Mouse (Mus musculus): Measurements from ENCODE around the gene Camkk1. TPM values are rescaled to one million over a fixed set of nuclear protein-coding genes. Genes with fewer than 3 reads are reported as not detected.

Camkk1 gene
- total RNA-seq (2015) = 0.35 and 0.59 TPM in 2 replicates
- 1.2 and 1.4 TPM in 2 replicates for total RNA-seq (2017)

GRCm38 (mm10) chr11:73018471-73019146, at the start of gene Camkk1:
TSS of gene Camkk1 (plus strand) at chr11:73019008.
- ATAC-seq (replicated peaks; ENCODE audit: poor library complexity) = peak; percentile 94

DNA sequence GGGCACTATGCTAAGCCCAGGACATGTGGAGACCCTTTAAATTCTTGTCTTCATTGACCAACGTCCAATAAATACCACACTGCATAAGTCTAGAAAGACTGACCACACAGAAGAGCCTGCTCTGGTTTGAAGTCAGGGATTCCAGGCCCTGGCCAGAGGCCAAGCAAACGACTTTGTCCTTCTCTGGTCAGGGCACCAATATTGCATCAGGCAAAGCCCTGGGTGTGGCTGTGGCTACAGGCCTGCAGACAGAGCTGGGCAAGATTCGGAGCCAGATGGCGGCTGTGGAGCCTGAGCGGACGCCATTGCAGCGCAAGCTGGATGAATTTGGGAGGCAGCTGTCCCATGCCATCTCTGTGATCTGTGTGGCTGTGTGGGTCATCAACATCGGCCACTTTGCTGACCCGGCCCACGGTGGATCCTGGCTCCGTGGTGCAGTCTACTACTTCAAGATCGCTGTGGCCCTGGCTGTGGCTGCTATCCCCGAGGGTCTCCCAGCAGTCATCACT, 43.8 kb upstream of the Camkk1 start:
- ATAC-seq (replicated peaks; ENCODE audit: poor library complexity) = no peak

DNA sequence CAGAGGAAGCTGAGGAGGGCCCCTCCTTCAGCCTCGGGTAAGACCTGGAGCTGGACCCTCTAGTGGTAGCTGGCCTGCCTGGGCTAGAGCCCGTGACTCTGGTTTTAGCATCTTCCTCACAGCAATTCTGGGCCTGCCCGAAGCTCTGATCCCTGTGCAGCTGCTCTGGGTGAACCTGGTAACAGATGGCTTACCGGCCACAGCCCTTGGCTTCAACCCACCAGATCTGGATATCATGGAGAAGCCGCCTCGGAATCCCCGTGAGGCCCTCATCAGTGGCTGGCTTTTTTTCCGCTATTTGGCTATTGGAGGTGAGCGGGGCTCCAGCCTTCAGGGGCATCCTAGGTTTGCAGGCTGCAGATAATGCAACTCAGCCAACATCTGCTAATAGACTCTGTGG, 36.3 kb upstream of the Camkk1 start:
- no peak for ATAC-seq (replicated peaks; ENCODE audit: poor library complexity)

DNA sequence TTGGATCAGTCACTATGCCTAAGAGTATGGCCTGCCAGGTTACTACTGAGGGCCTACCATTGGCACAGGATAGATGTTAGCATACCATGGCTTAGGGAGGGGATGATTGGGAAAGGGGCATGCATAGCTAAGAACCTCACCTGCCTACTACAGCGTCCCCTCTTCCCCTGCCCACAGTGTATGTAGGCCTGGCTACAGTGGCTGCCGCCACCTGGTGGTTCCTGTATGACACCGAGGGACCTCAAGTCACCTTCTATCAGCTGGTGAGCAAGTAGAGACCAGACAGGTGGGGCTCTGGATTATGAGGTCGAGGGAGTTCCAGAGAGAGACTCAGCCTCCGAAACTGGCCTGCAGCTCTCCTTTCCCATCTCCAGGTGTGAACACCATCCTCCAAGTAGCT, 35.5 kb upstream of the Camkk1 start:
- ATAC-seq (replicated peaks; ENCODE audit: poor library complexity) = peak; percentile 47

DNA sequence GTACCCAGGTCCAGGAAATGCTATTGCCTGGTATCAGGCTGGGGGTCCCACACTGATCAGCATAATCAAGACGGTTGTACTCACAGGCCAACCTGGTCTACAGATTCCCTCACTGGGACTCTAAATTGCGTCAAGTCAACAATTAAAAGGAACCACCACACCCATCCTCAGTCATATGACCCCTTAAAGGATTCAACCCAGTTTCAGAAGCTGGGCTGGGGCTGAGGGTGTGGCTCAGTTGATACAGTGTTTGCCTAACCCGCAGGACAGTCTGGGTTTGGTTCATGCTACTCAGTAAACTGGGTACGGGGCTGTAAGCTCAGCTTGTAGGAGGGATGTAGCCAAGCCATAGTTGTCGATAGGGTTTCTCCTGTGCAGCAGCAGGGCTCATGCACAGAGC, 32.1 kb upstream of the Camkk1 start:
- ATAC-seq (replicated peaks; ENCODE audit: poor library complexity) = 0 out of 2 replicates have a peak, but pooled peaks have one; percentile 16

- no peak for ATAC-seq (replicated peaks; ENCODE audit: poor library complexity)
Measured at GRCm38 (mm10) chr11:72987234-72987633, 31.6 kb upstream of the Camkk1 start.

DNA sequence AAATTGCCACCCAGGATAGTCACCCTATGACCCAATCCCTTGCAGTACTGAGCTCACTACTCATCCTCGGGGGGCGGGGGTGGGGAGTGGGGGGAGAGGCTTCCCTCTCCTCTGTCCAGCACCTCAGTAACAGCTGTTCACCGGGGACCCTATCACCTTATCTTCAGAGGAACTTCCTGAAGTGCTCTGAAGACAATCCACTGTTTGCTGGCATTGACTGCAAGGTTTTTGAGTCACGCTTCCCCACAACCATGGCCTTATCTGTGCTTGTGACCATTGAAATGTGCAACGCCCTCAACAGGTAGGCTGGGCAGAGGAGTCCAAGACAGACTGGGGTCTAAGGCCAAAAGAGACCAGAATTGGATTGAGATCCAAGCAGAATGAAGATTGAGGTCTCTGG, 31.0 kb upstream of the Camkk1 start:
- ATAC-seq (replicated peaks; ENCODE audit: poor library complexity) = no peak

DNA sequence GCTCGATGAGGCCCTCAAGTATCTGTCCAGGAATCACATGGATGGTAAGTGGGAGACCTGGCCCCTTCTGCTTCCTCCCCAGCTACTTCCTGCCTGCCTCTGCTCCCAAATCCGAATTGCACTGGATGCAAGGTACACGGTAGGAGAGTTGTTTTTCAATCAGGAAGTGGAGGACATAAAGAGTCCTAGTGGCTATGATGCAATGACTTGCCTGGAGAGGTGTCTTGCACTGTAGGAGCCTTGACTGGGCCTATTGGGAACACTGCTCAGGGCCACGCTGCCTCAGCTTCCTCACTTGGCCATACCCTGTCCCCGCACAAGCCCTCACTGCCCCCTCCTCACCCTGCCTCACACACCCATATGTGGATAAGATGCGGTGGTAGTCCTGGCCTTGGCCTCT, 29.8 kb upstream of the Camkk1 start:
- ATAC-seq (replicated peaks; ENCODE audit: poor library complexity) = peak; percentile 57

DNA sequence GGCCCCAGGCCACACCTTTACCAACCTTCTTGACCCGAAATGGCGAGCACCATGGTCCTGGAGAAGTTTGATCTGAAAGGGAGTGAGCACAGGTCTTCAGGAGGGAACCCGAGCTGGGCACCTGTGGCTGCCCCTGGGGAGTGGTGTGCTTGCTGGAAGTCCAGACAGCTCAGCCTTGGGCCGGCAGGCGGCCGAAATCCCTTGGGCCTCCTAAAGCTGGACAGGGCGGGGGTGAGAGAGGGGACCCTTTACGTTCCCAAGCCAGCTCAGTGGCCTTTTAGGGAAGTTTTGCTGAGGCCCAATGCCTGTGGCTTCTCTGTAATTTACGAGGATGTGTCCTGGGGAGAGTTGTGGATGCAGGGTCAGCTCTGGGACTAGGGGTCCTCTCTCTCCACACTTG, 28.1 kb upstream of the Camkk1 start:
- no peak for ATAC-seq (replicated peaks; ENCODE audit: poor library complexity)

GRCm38 (mm10) chr11:72991961-72992360, 26.8 kb upstream of the Camkk1 start:
- ATAC-seq (replicated peaks; ENCODE audit: poor library complexity) = no peak

GRCm38 (mm10) chr11:72996346-72996745, 22.5 kb upstream of the Camkk1 start:
- no peak for ATAC-seq (replicated peaks; ENCODE audit: poor library complexity)

DNA sequence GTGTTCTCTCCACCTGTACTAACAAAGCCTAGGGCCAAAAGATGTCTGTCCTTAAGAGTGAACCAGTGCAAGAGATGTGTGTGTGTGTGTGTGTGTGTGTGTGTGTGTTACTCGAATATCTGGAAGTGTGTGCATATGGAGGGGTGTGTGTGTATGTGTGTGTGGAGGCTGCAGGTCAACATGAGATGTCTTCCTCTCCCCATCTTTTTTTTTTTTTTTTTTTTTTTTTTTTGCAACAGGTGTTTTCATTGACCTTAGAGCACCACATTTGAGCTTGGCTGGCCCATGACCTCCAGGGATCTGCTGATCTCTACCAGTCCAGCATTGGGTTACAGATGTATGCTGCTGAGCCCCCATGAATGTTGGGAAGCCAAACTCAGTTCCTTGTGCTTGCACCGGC, 22.0 kb upstream of the Camkk1 start:
- no peak for ATAC-seq (replicated peaks; ENCODE audit: poor library complexity)

DNA sequence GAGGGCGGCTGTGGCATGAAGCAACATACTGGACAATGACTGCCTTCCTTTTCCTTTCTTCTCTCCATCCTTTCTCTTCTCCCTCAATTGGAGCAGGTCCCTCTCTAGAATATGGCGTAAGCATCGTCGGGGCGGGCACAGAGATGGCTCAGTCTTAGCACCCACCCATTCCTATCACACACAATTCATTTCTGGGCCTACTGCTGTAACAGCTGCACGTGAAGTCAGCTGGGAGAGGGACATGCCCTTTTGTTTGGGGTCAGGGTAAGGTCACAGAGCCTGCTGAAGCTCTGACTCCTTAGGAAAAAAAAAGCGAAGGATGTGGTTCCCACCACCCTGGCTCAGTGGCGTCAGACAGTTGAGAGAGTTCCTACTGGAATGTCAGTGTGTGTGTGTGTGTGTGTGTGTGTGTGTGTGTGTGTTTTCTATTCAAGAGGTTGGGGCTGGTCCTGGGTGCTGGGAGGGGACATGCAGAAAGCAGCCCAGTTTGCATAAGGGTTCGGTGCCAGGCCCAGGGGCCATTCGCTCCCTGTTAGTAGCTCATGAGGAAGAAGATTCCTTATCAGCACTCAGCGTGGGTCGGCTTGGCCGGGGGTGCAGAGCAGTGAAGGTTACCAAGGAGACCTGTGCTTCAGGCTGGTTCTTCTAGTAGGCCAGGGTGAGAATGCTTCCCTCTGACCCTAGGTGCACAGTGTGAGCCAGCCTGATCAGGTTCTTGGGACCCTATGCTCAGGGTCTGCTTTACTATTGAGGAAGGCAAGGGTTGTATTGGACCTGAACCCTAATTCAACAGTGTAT, 21.1 kb upstream of the Camkk1 start:
- 0 out of 2 replicates have a peak, but pooled peaks have one; percentile 4 for ATAC-seq (replicated peaks; ENCODE audit: poor library complexity)

DNA sequence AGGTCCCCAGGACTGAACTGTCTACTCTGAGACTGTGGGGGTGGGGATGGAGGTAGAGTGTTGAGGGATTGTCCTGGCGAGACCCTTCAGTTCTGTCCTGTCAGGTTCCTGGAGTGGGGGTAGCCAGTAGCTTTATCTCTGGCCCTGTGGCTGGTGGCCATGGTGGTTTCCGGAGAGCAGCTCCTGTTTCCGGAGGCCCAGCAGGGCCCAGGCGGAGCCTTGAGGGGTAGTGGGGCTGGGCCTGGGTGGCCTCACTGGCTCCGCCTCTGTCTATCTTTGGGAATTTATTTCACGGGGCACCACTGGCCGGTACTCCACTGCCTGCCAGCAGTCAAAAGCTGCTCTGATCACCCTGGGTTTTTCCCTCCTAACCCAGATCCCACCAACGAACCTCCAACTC, 20.0 kb upstream of the Camkk1 start, which contains the start of gene P2rx1:
Gene P2rx1, plus strand, starts transcription at position 333 of the 400 bp plus-strand sequence.
- ATAC-seq (replicated peaks; ENCODE audit: poor library complexity) = peak; percentile 82

- ATAC-seq (replicated peaks; ENCODE audit: poor library complexity) = peak; percentile 79
Measured at GRCm38 (mm10) chr11:73001029-73001428, 17.8 kb upstream of the Camkk1 start.

DNA sequence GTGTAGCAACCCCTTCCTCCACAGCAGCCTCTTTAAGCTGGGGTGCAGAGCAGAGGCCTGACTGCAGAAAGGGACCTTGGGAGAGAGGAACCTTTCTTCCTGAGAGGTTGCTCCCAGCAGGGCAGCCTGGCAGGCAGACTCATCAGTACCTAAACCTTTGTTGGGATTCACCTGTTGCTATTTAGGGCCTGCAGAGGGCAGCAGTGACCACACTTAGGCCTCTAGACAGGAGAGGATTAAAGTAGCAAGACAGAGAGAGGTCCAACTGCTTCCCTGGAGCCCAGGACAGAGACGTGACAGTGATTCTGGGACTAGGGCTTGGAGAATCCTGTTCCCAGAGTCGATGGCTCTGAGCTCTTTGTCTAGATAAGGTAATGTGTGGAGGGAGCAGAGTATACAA, 12.4 kb upstream of the Camkk1 start:
- peak; percentile 87 for ATAC-seq (replicated peaks; ENCODE audit: poor library complexity)

DNA sequence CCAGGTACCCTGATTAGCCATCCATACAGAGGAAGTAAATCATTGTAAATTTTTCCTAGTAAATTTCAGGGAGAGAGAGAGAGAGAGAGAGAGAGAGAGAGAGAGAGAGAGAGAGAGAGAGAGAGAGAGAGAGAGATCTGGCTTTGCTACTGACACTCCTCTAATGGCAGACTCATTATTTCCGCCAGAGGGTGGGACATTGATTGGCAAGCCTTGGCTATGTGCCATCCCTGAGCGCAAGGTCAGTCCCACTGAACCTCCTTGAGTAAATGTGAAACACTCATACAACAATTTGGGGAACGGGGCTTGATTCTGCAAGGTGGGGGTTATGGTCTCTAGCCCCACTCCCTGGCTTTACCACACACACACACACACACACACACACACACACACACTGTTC, 11.7 kb upstream of the Camkk1 start:
- no peak for ATAC-seq (replicated peaks; ENCODE audit: poor library complexity)

DNA sequence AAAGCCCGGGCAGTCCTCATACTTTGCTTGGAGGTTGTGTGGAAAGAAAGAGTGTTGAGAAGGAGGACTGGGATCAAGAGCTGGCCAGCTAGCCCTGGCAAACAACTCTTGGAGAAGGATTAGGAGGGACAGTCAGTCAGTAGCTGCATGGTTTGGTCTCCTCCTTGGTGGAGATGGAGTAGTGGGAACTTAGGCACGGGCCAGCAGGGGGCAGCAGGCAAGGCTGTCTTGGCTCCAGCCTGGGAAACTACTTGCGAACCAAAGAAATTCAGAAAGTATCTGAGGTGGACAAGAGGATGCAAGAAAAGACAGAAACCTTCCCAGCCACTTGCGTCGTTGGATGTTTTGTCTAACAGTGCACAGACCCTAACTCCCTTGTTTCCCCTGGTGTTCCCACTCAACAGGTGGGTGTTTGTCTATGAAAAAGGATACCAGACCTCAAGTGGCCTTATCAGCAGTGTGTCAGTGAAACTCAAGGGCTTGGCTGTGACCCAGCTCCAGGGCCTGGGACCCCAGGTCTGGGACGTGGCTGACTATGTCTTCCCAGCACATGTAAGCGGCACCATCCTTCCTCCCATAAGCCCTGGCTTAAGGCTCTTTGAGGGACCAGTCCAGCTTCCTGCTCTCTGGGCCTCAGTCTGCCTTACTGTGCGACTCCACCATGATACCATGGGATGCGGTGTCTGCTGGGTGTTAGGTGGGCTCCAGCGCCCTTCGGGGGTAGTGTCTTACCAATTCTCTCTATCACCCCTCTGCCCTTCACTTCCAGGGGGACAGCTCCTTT, 10.9 kb upstream of the Camkk1 start:
- ATAC-seq (replicated peaks; ENCODE audit: poor library complexity) = peak; percentile 78

DNA sequence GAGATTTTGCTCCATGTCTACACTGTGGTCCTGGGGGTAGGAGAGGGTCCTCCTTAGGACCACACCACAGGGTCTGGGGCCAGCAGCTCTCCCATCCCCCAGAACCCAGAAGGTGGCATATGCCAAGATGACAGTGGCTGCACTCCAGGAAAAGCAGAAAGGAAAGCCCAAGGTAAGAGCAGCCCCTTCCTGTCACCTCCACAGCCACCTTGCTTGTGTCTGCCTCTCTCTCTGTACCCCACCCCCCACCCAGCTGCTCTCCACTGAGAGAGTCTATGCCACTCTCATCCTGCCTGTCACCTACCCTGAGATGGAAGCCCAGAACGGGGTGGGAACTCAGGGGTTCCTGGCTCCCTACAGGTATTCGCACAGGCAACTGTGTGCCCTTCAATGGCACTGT, 10.0 kb upstream of the Camkk1 start:
- no peak for ATAC-seq (replicated peaks; ENCODE audit: poor library complexity)

- ATAC-seq (replicated peaks; ENCODE audit: poor library complexity) = no peak
Measured at GRCm38 (mm10) chr11:73009531-73010274, 9.1 kb upstream of the Camkk1 start.
